Mouse (Mus musculus) CH12.LX (cell line): ENCODE results near the gene Hmox2.

Experiments
- CTCF ChIP-seq, 2 experiments: IDR thresholded peaks in 1 of 2; conservative IDR thresholded peaks in 1 of 2; 2 replicates each; pipeline ENCODE4 v1.5.1; 2011 to 2012; ENCODE audit warnings: low read depth in 2 of 2, low read length in 2 of 2, improper control_type of control experiment in 1 of 2, inconsistent platforms in 1 of 2, mild to moderate bottlenecking in 1 of 2, moderate library complexity in 1 of 2
- JUND ChIP-seq: conservative IDR thresholded peaks from 2 replicates; pipeline ENCODE4 v1.6.1; 2011; ENCODE audit warnings: low read depth, low read length, improper control_type of control experiment
- UBTF ChIP-seq: IDR thresholded peaks from 2 replicates; pipeline ENCODE4 v1.6.1; 2012; ENCODE audit warnings: low read depth, mild to moderate bottlenecking, inconsistent platforms, low read length, improper control_type of control experiment, moderate library complexity

GRCm38 (mm10) chr16:4742186-4742585 lies 16.0 kb downstream of the Hmox2 start:
- TF ChIP-seq UBTF (no peak), CTCF (conservative IDR thresholded peaks at IDR 0.05 in 1 of 2, IDR thresholded peaks at IDR 0.05 in 1 of 2; ENCODE audit: low read depth in 2 of 2, low read length in 2 of 2) (no peak), JUND (no peak)
